Mouse (Mus musculus): ENCODE measurements at regions not wholly inside any gene's neighbourhood (a gene's known extent, or its start where the extent isn't known, plus 50 kb on each side); places are given as distances from the start of the nearest gene placed in this dataset.

DNA sequence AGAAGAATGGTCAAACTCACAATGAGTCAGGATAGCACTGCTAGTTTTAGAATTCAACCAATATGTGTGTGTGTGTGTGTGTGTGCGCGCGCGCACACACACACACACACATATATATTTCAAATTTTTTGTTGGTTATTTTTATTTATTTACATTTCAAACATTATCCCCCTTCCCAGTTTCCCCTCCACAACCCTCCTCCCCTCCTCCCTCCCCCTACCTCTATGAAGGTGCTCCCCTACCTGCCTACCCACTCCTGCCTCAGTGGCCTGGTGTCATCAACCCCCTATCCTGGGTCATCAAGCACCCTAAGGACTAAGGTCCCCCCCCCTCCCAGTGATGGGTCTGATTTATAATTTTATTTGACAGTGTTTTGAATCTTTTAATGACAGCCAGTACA is 258.4 kb upstream of the Fign start:
- no peak for TF ChIP-seq GATA4 (IDR thresholded peaks at IDR 0.05; ENCODE audit: insufficient replicate concordance, low read length)

DNA sequence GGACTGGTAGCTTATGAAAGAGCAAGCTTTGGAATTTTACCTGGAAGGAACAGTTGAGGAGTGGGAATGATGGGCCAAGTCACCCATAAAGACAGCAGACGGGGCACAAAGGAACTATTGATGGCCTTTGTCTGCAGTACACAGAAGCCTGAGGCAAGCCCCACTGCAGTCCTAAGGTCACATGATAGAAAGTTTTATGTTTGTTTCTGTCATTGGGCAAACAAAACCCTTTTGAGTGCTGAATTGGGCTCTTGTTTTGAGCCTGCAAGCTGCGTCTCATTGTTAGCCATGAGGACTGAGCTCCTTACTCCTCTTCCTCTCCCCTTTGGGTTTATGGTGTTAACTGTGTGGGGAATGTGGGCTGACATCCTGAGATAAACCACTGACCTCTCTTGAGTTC is 227.7 kb upstream of the Fign start:
- TF ChIP-seq GATA4 (IDR thresholded peaks at IDR 0.05; ENCODE audit: insufficient replicate concordance, low read length): no peak

Measured in liver, adult (tissue).